Mouse (Mus musculus) intestine, embryonic 16.5 days (tissue): Measurements from ENCODE around the gene Ttf2. TPM values are rescaled to one million over a fixed set of nuclear protein-coding genes. Genes with fewer than 3 reads are reported as not detected.

Source experiments
- ATAC-seq: fragments of 200-750 bp; cut with Nextera tagmentation; 2 replicates; pipeline ENCODE4 v1.8.0; 2017; ENCODE audit warnings: moderate TSS enrichment, moderate library complexity
- H3K27ac ChIP-seq: fragments of 300-500 bp; sonication (generic); 2 replicates; pipeline ENCODE4 v1.5.1; 2014; ENCODE audit warnings: mild to moderate bottlenecking, low read length
- H3K27me3 ChIP-seq: fragments of 300-500 bp; sonication (generic); replicated peaks from 2 replicates; pipeline ENCODE4 v1.6.1; 2014; ENCODE audit warnings: low read length, control low read depth, mixed read lengths; ENCODE audit not compliant: control insufficient read depth, insufficient read depth
- H3K36me3 ChIP-seq: fragments of 300-500 bp; sonication (generic); 2 replicates; pipeline ENCODE4 v1.6.1; 2014; ENCODE audit warnings: low read length, control low read depth; ENCODE audit not compliant: control insufficient read depth, insufficient read depth
- H3K4me1 ChIP-seq: fragments of 300-500 bp; sonication (generic); 2 replicates; pipeline ENCODE4 v1.6.1; 2014; ENCODE audit warnings: low read length, control low read depth, mixed read lengths; ENCODE audit not compliant: control insufficient read depth, insufficient read depth
- H3K4me2 ChIP-seq: fragments of 300-500 bp; sonication (generic); 2 replicates; pipeline ENCODE4 v1.6.1; 2014; ENCODE audit warnings: low read depth, low read length, control low read depth
- H3K4me3 ChIP-seq: fragments of 300-500 bp; sonication (generic); 2 replicates; pipeline ENCODE4 v1.5.1; 2014; ENCODE audit warnings: mild to moderate bottlenecking, low read length
- H3K9ac ChIP-seq: fragments of 300-500 bp; sonication (generic); 2 replicates; pipeline ENCODE4 v1.6.1; 2014; ENCODE audit warnings: low read depth, low read length
- H3K9me3 ChIP-seq: fragments of 300-500 bp; sonication (generic); 2 replicates; pipeline ENCODE4 v1.6.1; 2016; ENCODE audit warnings: low read length, control low read depth; ENCODE audit not compliant: control insufficient read depth
- WGBS: fragments of 180-500 bp; shearing (Covaris S2); extraction: QIAGEN DNeasy Blood & Tissue Kit; methylation state at CpG from one replicate; pipeline ENCODE4 v1.1.7; 2014; 5-methylcytosine and 5-hydroxymethylcytosine counted together
- polyA plus RNA-seq: library from polyadenylated mRNA; unstranded; fragments of >200 nt; fragmentation: Nextera tagmentation; extraction: Ambion mirVana; gene quantifications from 2 replicates; pipeline ENCODE4 v1.2.1, GENCODE M21; 2015

Ttf2 gene
- polyA plus RNA-seq, 1 experiment from 2014 or later = 10.5 TPM

DNA sequence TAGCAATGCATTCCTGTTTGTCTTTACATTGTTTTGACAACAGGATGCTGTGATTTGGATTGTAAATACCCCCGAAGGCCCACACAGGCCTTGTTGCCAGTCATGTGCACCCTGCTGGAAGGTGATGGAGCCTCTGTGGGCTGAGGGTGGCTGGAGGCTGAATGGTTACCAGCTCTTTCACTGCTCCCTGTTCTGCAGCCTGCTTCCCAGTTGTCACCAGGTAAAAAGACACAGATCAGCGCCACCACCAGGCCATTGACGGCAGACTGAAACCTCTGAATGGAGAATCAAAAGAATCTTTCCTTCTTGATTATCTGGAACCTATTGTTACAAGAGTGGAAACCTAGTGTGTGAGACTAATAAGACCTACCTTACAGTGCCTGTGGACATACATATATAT is 62.5 kb downstream of the Ttf2 start:
- ATAC-seq = no peak
- H3K4me2 ChIP-seq = no peak overlapping the region
- H3K27ac ChIP-seq = no peak overlapping the region
- peaks cover 8% of the 10 kb centered on the region; the same call in 1 of the 2 replicates for H3K4me1 ChIP-seq
- no peaks in the 10 kb centered on the region for H3K27me3 ChIP-seq
- no peaks in the 10 kb centered on the region for H3K36me3 ChIP-seq
- 35% methylated on average over 3 of the region's 3 CpGs for WGBS
- no peak overlapping the region for H3K9ac ChIP-seq
- no peak overlapping the region for H3K4me3 ChIP-seq
- no peaks in the 10 kb centered on the region for H3K9me3 ChIP-seq

DNA sequence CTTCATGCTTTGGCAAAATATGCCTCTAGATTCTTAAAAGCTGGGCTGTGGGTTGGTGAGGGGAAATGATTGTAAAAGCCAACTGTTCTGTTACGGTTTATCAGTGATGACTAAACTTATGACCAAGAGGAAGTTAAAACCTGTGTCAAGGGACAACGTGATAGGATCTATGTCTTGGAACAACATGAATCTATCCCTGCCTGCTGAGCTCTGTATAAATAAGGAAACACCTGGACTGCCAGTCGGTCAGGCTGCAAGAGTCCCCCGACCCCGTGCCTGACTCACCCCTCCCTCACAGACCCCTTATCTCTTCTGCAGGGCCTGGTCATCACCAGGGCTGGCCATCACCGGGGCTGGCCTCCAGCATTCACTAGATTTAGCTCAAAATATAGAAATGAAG is 63.3 kb downstream of the Ttf2 start:
- Histone ChIP-seq H3K9ac (no peak overlapping the region), H3K36me3 (no peaks in the 10 kb centered on the region), H3K9me3 (no peaks in the 10 kb centered on the region), H3K4me1 (peaks cover 3% of the 10 kb centered on the region; the same call in 1 of the 2 replicates), H3K4me2 (no peak overlapping the region), H3K27ac (no peak overlapping the region), H3K4me3 (no peak overlapping the region), H3K27me3 (no peaks in the 10 kb centered on the region)
- WGBS = 38% methylated on average over 6 of the region's 6 CpGs
- no peak for ATAC-seq

GRCm38 (mm10) chr3:100895500-100895899 is 74.0 kb downstream of the Ttf2 start:
- H3K4me3 ChIP-seq = no peak overlapping the region
- ATAC-seq = no peak
- H3K27ac ChIP-seq = no peak overlapping the region
- 82% methylated on average over 6 of the region's 6 CpGs for WGBS
- no peaks in the 10 kb centered on the region for H3K9me3 ChIP-seq
- no peak overlapping the region for H3K4me2 ChIP-seq
- H3K4me1 ChIP-seq = no peaks in the 10 kb centered on the region
- no peaks in the 10 kb centered on the region for H3K27me3 ChIP-seq
- no peaks in the 10 kb centered on the region for H3K36me3 ChIP-seq
- no peak overlapping the region for H3K9ac ChIP-seq

DNA sequence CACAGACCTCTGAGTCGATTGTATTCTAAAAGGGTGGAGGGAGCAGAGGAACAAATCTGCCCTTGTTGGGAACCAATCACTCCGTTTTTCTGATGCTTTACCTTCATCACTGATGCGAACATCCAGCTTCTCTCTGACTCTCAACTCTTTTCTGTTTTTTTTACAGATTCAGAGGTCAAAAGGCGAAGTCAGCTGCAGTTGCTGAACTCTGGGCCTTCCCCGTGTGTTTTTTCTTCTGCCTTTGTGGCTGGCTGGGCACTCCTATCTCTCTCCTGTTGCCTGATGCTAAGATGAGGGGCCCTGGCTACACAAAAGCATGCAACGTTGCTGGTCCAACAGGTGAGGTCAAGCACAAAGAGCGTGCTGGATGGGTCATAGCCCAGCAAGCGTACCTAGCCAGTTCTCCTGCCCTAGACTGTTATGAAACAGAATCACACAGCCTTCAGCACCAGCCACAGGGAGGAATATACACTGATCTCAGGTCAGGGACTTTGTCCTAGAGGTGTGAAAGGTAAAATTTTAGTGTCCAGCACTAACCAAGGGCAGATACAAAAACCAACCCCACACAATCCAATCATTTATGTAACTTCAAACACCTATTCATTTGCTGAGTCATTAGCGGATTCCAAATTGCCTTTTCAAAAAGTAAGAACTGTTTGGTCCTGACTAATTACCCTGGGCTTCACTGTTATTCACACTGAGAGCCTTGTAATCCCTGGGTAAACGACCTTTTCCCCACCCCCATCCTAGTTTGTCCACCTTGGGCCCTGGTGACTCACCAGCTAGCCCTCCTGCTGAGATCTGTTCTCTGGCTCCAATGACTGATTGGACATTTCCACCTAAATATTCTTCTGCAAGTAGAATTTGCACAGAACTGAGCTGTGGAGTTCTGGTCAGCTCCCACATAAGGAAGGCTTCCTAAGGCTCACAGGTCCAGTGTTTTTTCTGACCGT is 76.8 kb downstream of the Ttf2 start:
- H3K36me3 ChIP-seq = no peaks in the 10 kb centered on the region
- no peak for ATAC-seq
- no peaks in the 10 kb centered on the region for H3K27me3 ChIP-seq
- H3K4me1 ChIP-seq = no peaks in the 10 kb centered on the region
- H3K9me3 ChIP-seq = no peaks in the 10 kb centered on the region
- H3K4me2 ChIP-seq = no peak overlapping the region
- H3K9ac ChIP-seq = no peak overlapping the region
- H3K27ac ChIP-seq = no peak overlapping the region
- H3K4me3 ChIP-seq = no peak overlapping the region
- WGBS = 58% methylated on average over 11 of the region's 11 CpGs

DNA sequence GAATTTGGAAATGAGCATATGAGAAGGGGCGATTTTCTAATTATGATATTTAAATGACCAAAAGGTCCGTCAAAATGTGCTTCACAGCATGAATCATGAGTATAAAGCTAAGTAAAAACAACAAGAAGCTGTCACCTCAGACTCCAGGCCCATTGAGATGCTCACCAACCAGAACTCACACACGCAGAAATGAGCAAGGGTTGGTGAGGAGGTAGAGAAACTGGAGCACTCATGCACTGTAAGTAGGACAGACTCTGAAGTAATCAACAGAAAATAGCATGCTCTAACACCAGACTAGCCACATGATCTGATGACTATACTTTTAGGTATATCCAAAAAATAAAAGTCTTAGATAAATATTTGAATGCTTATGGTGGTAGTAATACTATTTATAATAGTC is 79.1 kb downstream of the Ttf2 start:
- Histone ChIP-seq H3K36me3 (no peaks in the 10 kb centered on the region), H3K4me2 (no peak overlapping the region), H3K27ac (no peak overlapping the region), H3K27me3 (no peaks in the 10 kb centered on the region), H3K4me1 (no peaks in the 10 kb centered on the region), H3K9ac (no peak overlapping the region), H3K9me3 (no peaks in the 10 kb centered on the region), H3K4me3 (no peak overlapping the region)
- WGBS = 92% methylated on average over 3 of the region's 3 CpGs
- ATAC-seq = no peak

DNA sequence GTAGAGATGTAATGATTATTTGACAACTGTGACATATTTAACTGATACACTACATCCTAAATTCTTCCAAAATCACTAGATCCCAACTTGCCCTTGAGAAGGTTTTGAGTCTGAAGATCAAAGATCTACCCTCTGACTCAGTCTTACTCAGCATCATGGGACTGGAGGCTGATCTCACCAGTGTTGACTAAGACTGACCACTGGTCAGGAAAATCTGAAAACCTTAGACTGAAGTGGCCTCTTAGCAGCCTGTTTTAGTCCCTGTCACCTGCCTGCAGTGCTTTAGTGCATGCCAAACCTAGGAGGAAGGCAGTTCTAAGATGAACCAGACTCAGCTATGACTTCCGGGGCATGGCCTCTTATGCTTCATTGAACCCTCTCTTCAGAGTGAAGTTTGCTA is 80.2 kb downstream of the Ttf2 start:
- H3K27me3 ChIP-seq = no peaks in the 10 kb centered on the region
- H3K9me3 ChIP-seq = no peaks in the 10 kb centered on the region
- no peak for ATAC-seq
- H3K4me3 ChIP-seq = no peak overlapping the region
- H3K36me3 ChIP-seq = no peaks in the 10 kb centered on the region
- no peak overlapping the region for H3K9ac ChIP-seq
- WGBS = 97% methylated on average over 1 of the region's 1 CpGs
- no peak overlapping the region for H3K4me2 ChIP-seq
- H3K4me1 ChIP-seq = no peaks in the 10 kb centered on the region
- no peak overlapping the region for H3K27ac ChIP-seq

Other genes with a start within 250 kb of the Ttf2 start
- gene Vtcn1, start 144.2 kb downstream of the Ttf2 start, polyA plus RNA-seq = 0.29 and 0.33 TPM in 2 replicates
- 4.3 and 4.4 TPM in 2 replicates for gene Trim45, start 47.5 kb downstream of the Ttf2 start, polyA plus RNA-seq
- gene Cd101, start 59.9 kb upstream of the Ttf2 start, polyA plus RNA-seq = 0.09 and 0.13 TPM in 2 replicates
- 3.0 and 3.2 TPM in 2 replicates for gene Ptgfrn, start 140.6 kb upstream of the Ttf2 start, polyA plus RNA-seq